Mouse (Mus musculus) left cerebral cortex, postnatal 14 days (tissue): ENCODE results near the gene Ltbp3. TPM values are rescaled to one million over a fixed set of nuclear protein-coding genes. Genes with fewer than 3 reads are reported as not detected.
A peak's percentile ranks its signal among the peaks of the same experiment; 100 is the strongest.

Experiments used
- DNase-seq, 2 experiments: peaks; one replicate each; pipeline ENCODE4 v3.0.0; 2021 to 2022; ENCODE audit warnings: low spot score in 2 of 2, mixed read lengths in 1 of 2
- intact Hi-C: fragments of 180-260 bp; cut with DNase I; formaldehyde crosslinking; loops from one replicate; pipeline ENCODE4 v1.15.1; 2025
- total RNA-seq, 2 experiments: library from RNA; stranded (reverse); gene quantifications; 2 replicates each; pipeline ENCODE4 v1.2.3; 2021

Ltbp3 gene
- total RNA-seq, 2 experiments from 2014 or later, result 26.6 to 29.0 TPM

DNA sequence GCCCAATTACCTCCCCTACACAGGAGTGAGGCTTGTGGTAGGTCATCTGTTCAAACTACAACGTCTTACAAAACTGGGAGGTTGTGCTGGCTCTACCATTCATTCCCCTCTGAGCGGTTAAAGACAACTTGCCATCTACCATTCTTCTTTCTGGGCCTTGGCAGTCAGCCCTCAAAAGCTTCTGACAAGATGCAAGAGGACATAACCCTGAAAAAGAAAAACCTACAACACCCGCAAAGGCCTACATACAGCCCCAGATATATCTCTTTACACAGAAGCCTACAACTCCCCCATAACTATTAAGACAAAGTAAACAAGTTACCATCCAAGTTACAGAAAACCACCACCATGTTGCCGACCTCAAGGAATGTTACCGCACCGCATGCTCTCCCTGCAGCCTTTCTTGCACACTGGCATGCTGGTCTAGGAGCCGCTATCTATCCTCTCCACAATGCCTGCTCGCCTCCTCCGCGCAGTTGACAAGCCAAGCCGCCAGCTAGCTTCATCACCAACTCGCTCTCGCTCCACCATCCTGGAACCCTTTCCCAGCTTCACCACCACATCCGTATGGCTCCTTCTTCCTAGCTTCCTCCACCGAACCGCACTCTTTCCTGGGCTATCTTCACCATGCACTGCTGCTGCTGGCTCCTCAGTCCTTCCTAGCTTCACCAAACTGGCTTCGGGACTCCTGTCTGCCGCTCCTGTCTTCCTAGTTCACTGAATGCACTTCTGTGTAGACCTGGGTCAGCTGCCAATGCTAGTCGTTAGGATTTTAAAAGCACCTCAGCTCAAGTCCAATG is 60.1 kb downstream of the Ltbp3 start:
- no peak for DNase-seq
- intact Hi-C loops, result no loop called here

- intact Hi-C loops, result no loop called here
- DNase-seq, result no peak
These were observed 60.8 kb downstream of the Ltbp3 start for GRCm38 (mm10) chr19:5801432-5801964.

GRCm38 (mm10) chr19:5802011-5802786 is 61.5 kb downstream of the Ltbp3 start:
- intact Hi-C loops, result no loop called here

GRCm38 (mm10) chr19:5802787-5803040 is 62.0 kb downstream of the Ltbp3 start:
- intact Hi-C loops, result loop anchor here (1.0 kb wide), 1 partner anchor 44 kb away; no protein-coding TSS in a partner anchor
- DNase-seq, result no peak

More at GRCm38 (mm10) chr19:5802011-5802786, 61.5 kb downstream of the Ltbp3 start:
- DNase-seq, result peak; percentile 97 to 98

GRCm38 (mm10) chr19:5803041-5803880 is 62.6 kb downstream of the Ltbp3 start:
- intact Hi-C loops, result loop anchor here (1.0 kb wide), 1 partner anchor 43 kb away; no protein-coding TSS in a partner anchor
- DNase-seq, result peak; percentile 100

GRCm38 (mm10) chr19:5803881-5804279 is 63.2 kb downstream of the Ltbp3 start:
- DNase-seq, result no peak
- intact Hi-C loops, result loop anchor here (1.0 kb wide), 1 partner anchor 42 kb away; no protein-coding TSS in a partner anchor

GRCm38 (mm10) chr19:5804371-5804899 is 63.7 kb downstream of the Ltbp3 start:
- intact Hi-C loops, result no loop called here
- peak in 1 of 2 experiments; percentile 54 for DNase-seq

DNA sequence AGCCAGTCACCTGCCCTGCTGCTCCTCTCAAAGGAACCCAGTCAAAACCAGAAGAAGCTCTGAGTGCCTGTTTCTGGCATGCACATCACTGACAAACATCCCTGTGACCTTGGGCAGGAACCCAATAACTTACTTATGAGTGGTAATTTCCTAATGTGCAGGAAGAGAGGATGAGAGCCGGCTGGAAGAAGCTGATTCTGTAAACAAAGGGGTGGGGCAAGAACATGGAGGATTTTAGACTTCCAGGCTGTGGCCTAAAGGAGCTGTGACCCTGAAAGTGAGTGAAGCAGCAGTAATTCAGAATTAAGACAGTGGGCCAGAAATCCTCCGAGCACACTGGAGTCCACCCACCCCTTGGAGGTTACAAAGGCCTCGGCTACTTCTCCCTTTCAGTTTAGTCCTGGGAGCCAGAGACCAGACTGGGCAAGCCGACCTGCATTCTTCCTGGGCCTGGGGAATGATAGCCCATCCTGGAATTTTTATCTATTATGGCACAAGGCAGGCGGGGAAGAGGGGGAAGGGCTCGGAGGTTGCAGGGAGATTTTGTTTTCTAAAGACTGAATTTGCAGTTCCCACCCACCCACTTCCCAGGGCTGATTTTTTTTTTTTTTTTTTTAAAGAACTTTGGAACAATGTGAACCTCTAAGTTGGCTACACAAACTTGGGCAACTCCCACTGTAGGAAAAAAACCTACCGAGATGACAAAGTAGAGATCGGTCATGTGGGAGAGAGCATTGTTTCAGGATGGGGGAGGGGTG is 65.5 kb downstream of the Ltbp3 start:
- intact Hi-C loops, result no loop called here
- DNase-seq, result no peak

- no peak for DNase-seq
- intact Hi-C loops, result no loop called here
These were observed 66.1 kb downstream of the Ltbp3 start for GRCm38 (mm10) chr19:5806809-5807205.

- DNase-seq, result no peak
- intact Hi-C loops, result no loop called here
These were observed 67.0 kb downstream of the Ltbp3 start for GRCm38 (mm10) chr19:5807740-5808139.

Other genes starting within 250 kb of the Ltbp3 start
- gene 1700020D05Rik, start 237.1 kb upstream of the Ltbp3 start, total RNA-seq, result 1 to 10 TPM; 5.9 to 6.0 TPM
- gene Snx32, start 230.4 kb upstream of the Ltbp3 start, total RNA-seq, result 10 to 100 TPM; 78.7 to 83.6 TPM
- gene Ovol1, start 180.3 kb upstream of the Ltbp3 start, total RNA-seq, result not detected
- 1 to 10 TPM; 7.4 to 8.2 TPM for gene Ap5b1, start 172.9 kb upstream of the Ltbp3 start, total RNA-seq
- gene Rnaseh2c, start 139.0 kb upstream of the Ltbp3 start, total RNA-seq, result 10 to 100 TPM; 83.1 to 98.5 TPM
- gene Kat5, start 130.7 kb upstream of the Ltbp3 start, total RNA-seq, result 10 to 100 TPM; 76.1 to 81.7 TPM
- 10 to 100 TPM; 22.0 to 23.9 TPM for gene Rela, start 103.4 kb upstream of the Ltbp3 start, total RNA-seq
- gene Sipa1, start 77.2 kb upstream of the Ltbp3 start, total RNA-seq, result 10 to 100 TPM; 23.9 to 24.4 TPM
- gene Map3k11, start 52.2 kb upstream of the Ltbp3 start, total RNA-seq, result 10 to 100 TPM; 12.6 to 15.9 TPM
- gene Pcnx3, start 52.0 kb upstream of the Ltbp3 start, total RNA-seq, result 10 to 100 TPM; 63.6 to 65.1 TPM
- gene Kcnk7, start 36.5 kb upstream of the Ltbp3 start, total RNA-seq, result not detected
- 10 to 100 TPM; 36.6 to 37.7 TPM for gene Ehbp1l1, start 14.6 kb upstream of the Ltbp3 start, total RNA-seq
- gene Fam89b, start 11.3 kb upstream of the Ltbp3 start, total RNA-seq, result 10 to 100 TPM; 38.7 to 39.2 TPM
- gene Scyl1, start 30.5 kb downstream of the Ltbp3 start, total RNA-seq, result 10 to 100 TPM; 77.7 to 79.5 TPM
- gene Frmd8, start 134.4 kb downstream of the Ltbp3 start, total RNA-seq, result 10 to 100 TPM; 11.1 to 12.1 TPM
- 1 to 10 TPM; 2.8 to 3.0 TPM for gene Slc25a45, start 136.9 kb downstream of the Ltbp3 start, total RNA-seq
- 1 to 10 TPM; 5.6 to 5.9 TPM for gene Tigd3, start 153.2 kb downstream of the Ltbp3 start, total RNA-seq
- gene Dpf2, start 172.1 kb downstream of the Ltbp3 start, total RNA-seq, result 10 to 100 TPM; 87.6 to 90.4 TPM
- gene Cdc42ep2, start 183.9 kb downstream of the Ltbp3 start, total RNA-seq, result 1 to 10 TPM; 7.1 to 8.0 TPM
- gene Pola2, start 223.3 kb downstream of the Ltbp3 start, total RNA-seq, result 1 to 10 TPM; 6.2 to 6.6 TPM
- not detected for gene Slc22a20, start 245.2 kb downstream of the Ltbp3 start, total RNA-seq